Mouse (Mus musculus) liver, embryonic 12.5 days (tissue): ENCODE measurements around the gene Anks3. TPM values are rescaled to one million over a fixed set of nuclear protein-coding genes. Genes with fewer than 3 reads are reported as not detected.
A peak's percentile ranks its signal among the peaks of the same experiment; 100 is the strongest.

Source experiments
- ATAC-seq: fragments of 200-750 bp; cut with Nextera tagmentation; 2 replicates; pipeline ENCODE4 v1.8.0; 2017; ENCODE audit warnings: moderate number of reproducible peaks, mild to moderate bottlenecking, moderate library complexity
- H3K27ac ChIP-seq: fragments of 300-500 bp; sonication (generic); 2 replicates; pipeline ENCODE4 v1.5.1; 2016; ENCODE audit warnings: mild to moderate bottlenecking
- H3K27me3 ChIP-seq: fragments of 300-500 bp; sonication (generic); replicated peaks from 2 replicates; pipeline ENCODE4 v1.6.1; 2016; ENCODE audit warnings: mild to moderate bottlenecking, moderate library complexity
- H3K36me3 ChIP-seq: fragments of 300-500 bp; sonication (generic); 2 replicates; pipeline ENCODE4 v1.6.1; 2016; ENCODE audit warnings: mild to moderate bottlenecking, moderate library complexity
- H3K4me1 ChIP-seq: fragments of 300-500 bp; sonication (generic); 2 replicates; pipeline ENCODE4 v1.6.1; 2016
- H3K4me2 ChIP-seq: fragments of 300-500 bp; sonication (generic); 2 replicates; pipeline ENCODE4 v1.6.1; 2016; ENCODE audit warnings: mild to moderate bottlenecking, moderate library complexity
- H3K4me3 ChIP-seq: fragments of 300-500 bp; sonication (generic); 2 replicates; pipeline ENCODE4 v1.5.1; 2016; ENCODE audit warnings: mild to moderate bottlenecking, moderate library complexity
- H3K9ac ChIP-seq: fragments of 300-500 bp; sonication (generic); 2 replicates; pipeline ENCODE4 v1.6.1; 2016; ENCODE audit warnings: mild to moderate bottlenecking, moderate library complexity
- H3K9me3 ChIP-seq: fragments of 300-500 bp; sonication (generic); replicated peaks from 2 replicates; pipeline ENCODE4 v1.6.1; 2016; ENCODE audit warnings: mild to moderate bottlenecking, moderate library complexity
- WGBS: fragments of 180-500 bp; shearing (Covaris S2); methylation state at CpG from one replicate; pipeline ENCODE4 v1.1.7; 2016; ENCODE audit not compliant: insufficient replicate concordance; 5-methylcytosine and 5-hydroxymethylcytosine counted together
- polyA plus RNA-seq: library from polyadenylated mRNA; unstranded; fragments of >200 nt; fragmentation: Nextera tagmentation; extraction: Ambion mirVana; gene quantifications from 2 replicates; pipeline ENCODE4 v1.2.1, GENCODE M21; 2016

Anks3 gene
- 16.8 and 19.7 TPM in 2 replicates for polyA plus RNA-seq

DNA sequence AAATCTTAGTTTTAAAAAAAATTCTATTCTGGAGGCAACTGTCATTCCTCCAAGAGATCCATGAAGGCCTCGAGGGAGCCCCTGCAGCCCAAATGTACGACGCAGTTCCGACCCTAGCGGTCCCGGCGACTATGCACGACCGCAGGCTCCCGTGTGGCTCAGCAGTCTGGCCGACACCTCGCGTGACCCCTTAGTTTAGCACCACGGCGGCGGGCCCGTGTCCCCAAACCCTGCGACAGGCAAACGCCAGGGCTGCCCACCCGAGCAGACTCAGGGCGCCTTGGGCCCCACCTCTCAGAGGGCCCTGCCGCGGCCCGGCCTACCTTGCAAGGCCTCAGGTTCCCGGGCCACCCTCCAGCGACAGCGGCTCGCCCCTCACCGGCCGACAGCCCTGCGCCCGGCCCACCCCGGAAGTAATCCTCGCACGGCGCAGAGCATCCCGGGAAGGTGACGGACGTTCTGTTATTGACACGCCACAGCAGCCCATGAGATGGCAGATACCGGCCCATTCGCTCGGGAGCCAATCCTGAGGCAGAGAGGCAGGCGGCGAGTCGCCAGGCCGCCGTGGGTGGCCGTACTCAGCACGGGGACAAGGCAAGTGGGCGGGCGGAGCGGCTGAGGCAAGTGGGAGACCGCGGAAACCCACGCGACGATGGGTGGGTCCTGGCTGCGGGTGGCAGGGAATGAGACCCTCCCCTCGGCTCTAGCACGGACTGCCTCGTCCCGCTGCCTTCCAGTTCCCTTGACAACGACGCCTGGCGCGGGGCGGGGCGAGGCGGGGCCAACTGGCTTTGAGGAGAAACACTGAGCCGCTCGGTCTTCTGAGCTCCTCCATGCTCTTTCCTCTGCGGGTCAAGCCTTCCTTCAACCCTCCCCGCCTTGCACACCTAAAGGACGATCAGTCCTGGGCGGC lies at the start of gene Anks3:
Gene Anks3, minus strand, starts transcription at position 409 of the 913 bp plus-strand sequence.
- Histone ChIP-seq H3K4me3 (peak within 1 kb of the TSS; percentile 92), H3K27me3 (no peaks in the 10 kb centered on the region), H3K27ac (peak within 1 kb of the TSS; percentile 88), H3K9me3 (no peaks in the 10 kb centered on the region), H3K4me2 (peak within 1 kb of the TSS; percentile 82), H3K9ac (peak within 1 kb of the TSS; percentile 86), H3K4me1 (peaks cover 29% of the 10 kb centered on the region), H3K36me3 (peaks cover 8% of the 10 kb centered on the region)
- WGBS, result under 1% methylated on average over 68 of the region's 76 CpGs
- peak; percentile 99 for ATAC-seq

- under 1% methylated on average over 51 of the region's 63 CpGs for WGBS
- peaks cover 20% of the 10 kb centered on the region; the same call in 1 of the 2 replicates for H3K27me3 ChIP-seq
These were observed 49.2 kb upstream of the Anks3 start, which contains the start of gene Rogdi for GRCm38 (mm10) chr16:5013054-5013838. TSS of gene Rogdi (minus strand) at chr16:5013553.

GRCm38 (mm10) chr16:5012036-5013005 lies 48.3 kb upstream of the Anks3 start:
- Histone ChIP-seq H3K9ac (peak overlapping the region; percentile 69), H3K27me3 (peaks cover 20% of the 10 kb centered on the region; the same call in 1 of the 2 replicates), H3K9me3 (no peaks in the 10 kb centered on the region), H3K4me2 (peak overlapping the region; percentile 91), H3K27ac (peak overlapping the region; percentile 63), H3K4me3 (peak overlapping the region; percentile 72), H3K36me3 (peaks cover 47% of the 10 kb centered on the region), H3K4me1 (peaks cover 50% of the 10 kb centered on the region)
- ATAC-seq, result peak; percentile 64
- WGBS, result 38% methylated on average over 13 of the region's 13 CpGs

More at GRCm38 (mm10) chr16:5013054-5013838, 49.2 kb upstream of the Anks3 start, which contains the start of gene Rogdi:
- ATAC-seq, result peak; percentile 92
- H3K9me3 ChIP-seq, result no peaks in the 10 kb centered on the region
- H3K9ac ChIP-seq, result peak within 1 kb of the TSS; percentile 69
- H3K4me1 ChIP-seq, result peaks cover 44% of the 10 kb centered on the region
- peak within 1 kb of the TSS; percentile 91 for H3K4me2 ChIP-seq
- H3K27ac ChIP-seq, result peak within 1 kb of the TSS; percentile 63
- H3K36me3 ChIP-seq, result peaks cover 53% of the 10 kb centered on the region
- peak within 1 kb of the TSS; percentile 72 for H3K4me3 ChIP-seq

DNA sequence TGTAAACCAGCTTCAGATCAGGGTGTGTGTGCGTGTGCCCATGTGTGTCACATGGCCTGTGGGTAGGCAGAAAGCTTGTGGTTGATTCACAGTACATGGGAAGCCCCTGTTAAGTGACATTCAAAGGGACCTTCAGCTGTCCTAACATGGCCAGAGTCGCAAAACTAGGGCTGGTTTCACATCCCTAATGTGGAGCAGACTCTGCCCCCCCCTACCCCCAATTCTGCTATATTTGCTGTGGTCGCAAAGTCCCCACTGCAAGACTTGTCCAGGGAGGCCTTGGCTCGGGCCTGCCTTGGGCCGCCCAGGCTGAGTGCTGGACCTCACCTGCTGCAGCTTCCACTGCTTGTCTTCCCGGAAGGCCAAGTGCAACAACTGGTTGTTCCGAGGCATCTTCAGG lies 47.3 kb upstream of the Anks3 start:
- no peak for ATAC-seq
- H3K9ac ChIP-seq, result no peak overlapping the region
- WGBS, result 50% methylated on average over 7 of the region's 7 CpGs
- peaks cover 20% of the 10 kb centered on the region; the same call in 1 of the 2 replicates for H3K27me3 ChIP-seq
- H3K9me3 ChIP-seq, result no peaks in the 10 kb centered on the region
- H3K4me1 ChIP-seq, result peaks cover 50% of the 10 kb centered on the region
- no peak overlapping the region for H3K27ac ChIP-seq
- peaks cover 36% of the 10 kb centered on the region for H3K36me3 ChIP-seq
- H3K4me3 ChIP-seq, result no peak overlapping the region
- H3K4me2 ChIP-seq, result peak overlapping the region; percentile 91

DNA sequence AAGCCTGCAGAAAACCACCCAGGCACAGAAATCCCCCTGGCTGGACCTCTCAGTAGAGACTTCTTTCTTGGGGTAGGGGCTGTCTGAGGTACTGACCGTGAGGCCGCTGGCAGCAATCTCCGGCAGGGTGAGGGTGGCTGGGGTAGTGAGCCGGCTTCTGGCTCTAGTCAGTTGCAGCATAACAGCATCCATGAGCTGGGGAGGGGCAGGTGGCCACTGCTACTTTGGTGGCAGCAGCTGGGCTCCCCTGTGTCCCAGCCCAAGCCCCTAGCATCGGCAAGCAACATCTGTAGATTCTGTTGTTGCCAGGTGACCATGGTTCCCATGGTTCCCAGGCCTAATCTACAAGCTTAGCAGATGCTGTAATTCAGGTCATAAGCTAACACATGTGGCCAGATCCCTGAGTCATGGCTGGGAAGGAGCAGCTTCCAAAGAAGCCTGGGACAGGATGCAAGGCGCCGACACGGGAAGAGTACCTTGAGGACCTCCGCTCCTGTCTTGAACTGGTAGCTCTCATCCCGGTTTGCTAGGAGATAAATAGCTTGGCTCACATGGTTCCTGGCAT lies 46.4 kb upstream of the Anks3 start:
- H3K4me1 ChIP-seq, result peaks cover 50% of the 10 kb centered on the region
- peak overlapping the region; percentile 28; the same call in 1 of the 2 replicates for H3K27ac ChIP-seq
- no peak for ATAC-seq
- H3K4me2 ChIP-seq, result no peak overlapping the region
- peaks cover 28% of the 10 kb centered on the region for H3K36me3 ChIP-seq
- H3K27me3 ChIP-seq, result peaks cover 20% of the 10 kb centered on the region; the same call in 1 of the 2 replicates
- no peak overlapping the region for H3K9ac ChIP-seq
- H3K4me3 ChIP-seq, result no peak overlapping the region
- H3K9me3 ChIP-seq, result no peaks in the 10 kb centered on the region
- 80% methylated on average over 10 of the region's 10 CpGs for WGBS

DNA sequence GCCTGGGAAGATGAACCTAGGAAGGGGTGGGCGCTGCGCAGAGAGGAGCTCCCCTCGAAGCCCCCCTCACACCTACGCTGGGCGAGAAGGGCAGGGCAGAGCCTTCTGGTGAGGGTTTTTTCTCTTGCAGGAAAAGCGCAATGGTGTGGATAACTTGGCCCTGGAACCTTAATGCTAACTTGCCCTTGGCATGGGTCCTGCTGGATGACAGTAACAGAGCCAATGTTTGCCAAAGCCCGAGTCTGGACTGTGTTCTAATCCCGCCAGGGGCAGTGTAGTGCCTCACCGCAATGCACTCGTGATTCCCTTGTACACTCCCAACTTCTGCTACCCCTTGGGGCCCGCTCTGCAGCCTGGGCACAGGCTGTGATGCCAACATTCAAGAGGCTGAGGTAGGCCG lies 44.1 kb upstream of the Anks3 start:
- WGBS, result 73% methylated on average over 12 of the region's 12 CpGs
- H3K4me3 ChIP-seq, result no peak overlapping the region
- H3K4me2 ChIP-seq, result peak overlapping the region; percentile 32
- peaks cover 14% of the 10 kb centered on the region for H3K36me3 ChIP-seq
- ATAC-seq, result no peak
- no peaks in the 10 kb centered on the region for H3K9me3 ChIP-seq
- peaks cover 38% of the 10 kb centered on the region for H3K4me1 ChIP-seq
- peak overlapping the region; percentile 54; the same call in 1 of the 2 replicates for H3K27ac ChIP-seq
- H3K9ac ChIP-seq, result no peak overlapping the region
- peaks cover 20% of the 10 kb centered on the region; the same call in 1 of the 2 replicates for H3K27me3 ChIP-seq

- ATAC-seq, result peak; percentile 5; the same call in 1 of the 2 replicates
- H3K9ac ChIP-seq, result no peak overlapping the region
- no peaks in the 10 kb centered on the region for H3K9me3 ChIP-seq
- H3K4me2 ChIP-seq, result peak overlapping the region; percentile 32
- no peak overlapping the region for H3K4me3 ChIP-seq
- peaks cover 14% of the 10 kb centered on the region for H3K36me3 ChIP-seq
- H3K4me1 ChIP-seq, result peaks cover 32% of the 10 kb centered on the region
- 55% methylated on average over 6 of the region's 6 CpGs for WGBS
- H3K27ac ChIP-seq, result peak overlapping the region; percentile 54
- H3K27me3 ChIP-seq, result peaks cover 20% of the 10 kb centered on the region; the same call in 1 of the 2 replicates
These were observed 43.5 kb upstream of the Anks3 start for GRCm38 (mm10) chr16:5007492-5007891.

- Histone ChIP-seq H3K27ac (peak within 1 kb of the TSS; percentile 54), H3K4me2 (peak within 1 kb of the TSS; percentile 32), H3K4me3 (no peak within 1 kb of the TSS), H3K4me1 (peaks cover 28% of the 10 kb centered on the region), H3K9me3 (no peaks in the 10 kb centered on the region), H3K36me3 (peaks cover 14% of the 10 kb centered on the region), H3K27me3 (peaks cover 20% of the 10 kb centered on the region; the same call in 1 of the 2 replicates), H3K9ac (no peak within 1 kb of the TSS)
- WGBS, result 65% methylated on average over 5 of the region's 5 CpGs
- peak; percentile 10; the same call in 1 of the 2 replicates for ATAC-seq
These were observed 43.1 kb upstream of the Anks3 start, which contains the start of gene Smim22 for GRCm38 (mm10) chr16:5007067-5007466. TSS of gene Smim22 (plus strand) at chr16:5007288.

GRCm38 (mm10) chr16:5000611-5001010 lies 36.6 kb upstream of the Anks3 start:
- WGBS, result 68% methylated on average over 3 of the region's 3 CpGs
- H3K27me3 ChIP-seq, result no peaks in the 10 kb centered on the region
- ATAC-seq, result no peak
- no peak overlapping the region for H3K9ac ChIP-seq
- no peaks in the 10 kb centered on the region for H3K9me3 ChIP-seq
- H3K4me1 ChIP-seq, result 0 out of 2 replicates have a peak, but pooled peaks cover 6% of the 10 kb centered on the region
- no peak overlapping the region for H3K4me2 ChIP-seq
- no peak overlapping the region for H3K27ac ChIP-seq
- no peaks in the 10 kb centered on the region for H3K36me3 ChIP-seq
- no peak overlapping the region for H3K4me3 ChIP-seq

DNA sequence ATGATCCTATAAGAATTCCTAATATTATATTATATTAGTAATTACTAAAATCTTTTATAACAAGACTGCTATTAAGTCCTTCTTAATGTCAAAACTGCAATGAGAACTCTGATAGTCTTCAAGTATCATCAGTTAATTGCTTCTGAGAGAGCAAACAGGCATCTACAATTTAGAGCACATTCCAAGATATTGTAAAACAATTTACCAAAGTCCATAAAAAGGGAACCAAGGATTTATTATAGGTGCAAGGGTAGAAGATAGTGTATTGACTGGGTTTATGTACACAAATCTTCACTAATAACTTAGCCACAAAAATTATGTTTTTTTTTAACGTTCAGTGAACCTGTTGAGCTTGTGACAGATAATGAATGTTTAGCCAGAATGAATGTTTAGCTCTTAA lies 35.0 kb upstream of the Anks3 start:
- Histone ChIP-seq H3K4me3 (no peak overlapping the region), H3K36me3 (no peaks in the 10 kb centered on the region), H3K4me1 (0 out of 2 replicates have a peak, but pooled peaks cover 6% of the 10 kb centered on the region), H3K9me3 (no peaks in the 10 kb centered on the region), H3K9ac (no peak overlapping the region), H3K4me2 (no peak overlapping the region), H3K27ac (no peak overlapping the region), H3K27me3 (no peaks in the 10 kb centered on the region)
- ATAC-seq, result no peak
- WGBS, result 61% methylated on average over 1 of the region's 1 CpGs
